Mouse (Mus musculus): ENCODE measurements around the gene Hdgfl3.

DNA sequence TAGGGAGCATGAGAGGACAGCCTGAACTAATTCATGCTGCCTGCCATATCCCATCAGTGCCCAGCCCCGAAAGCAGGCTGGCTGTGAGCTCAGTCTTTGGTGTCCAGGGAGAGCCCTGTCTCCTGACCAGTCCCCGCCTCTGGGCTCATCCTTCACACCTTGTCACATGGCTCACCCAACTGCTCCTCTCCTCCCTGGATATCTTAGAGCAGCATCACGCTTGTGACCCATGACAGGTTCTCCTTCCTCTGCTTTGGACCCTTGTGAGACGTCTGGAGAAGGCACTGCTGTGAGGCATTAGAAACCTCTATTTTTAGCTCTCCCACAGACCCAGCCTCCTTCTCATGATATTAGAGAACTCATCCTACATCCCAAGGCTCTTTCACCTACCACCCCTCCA is 72.4 kb downstream of the Hdgfl3 start:
- no peak for TF ChIP-seq CTCF (IDR thresholded peaks at IDR 0.05; ENCODE audit: low read depth, low read length)
- TF ChIP-seq GATA2 (IDR thresholded peaks at IDR 0.05; ENCODE audit: borderline replicate concordance, low read depth, low read length) = no peak

Measured in G1E (cell line).